In genomic region chr7:37336171-37336850, GRCm38 (mm10) we compare ENCODE assay signal across 10 mouse cellular contexts.
DNase-seq lines count a peak whose midpoint lies in the region; ATAC-seq and TF ChIP-seq lines count a peak whose summit lies in the region.
"Had no signal": no experiment of that assay in that cellular context is flagged by ENCODE, and none has a peak within 500 bp of the region (broad histone marks: within the 10 kb centered on the region; RNA-seq: fewer than 3 reads in every experiment).

No protein-coding gene starts in this region.

- no peak overlapping the region; the same call in 1 of the 2 replicates for H3K9ac ChIP-seq in kidney, embryonic 14.5 days (ENCODE audit: low read depth, low read length)
- peak overlapping the region; percentile 54 for H3K9ac ChIP-seq in embryonic facial prominence, embryonic 14.5 days (ENCODE audit: low read depth, low read length)
- peak overlapping the region; percentile 43 for H3K9ac ChIP-seq in hindbrain, postnatal 0 days (replicated peaks; ENCODE audit: low read length)
- H3K9ac ChIP-seq in neural tube, embryonic 12.5 days, result no peak overlapping the region; the same call in 1 of the 2 replicates

- peak overlapping the region; percentile 29 for H3K4me3 ChIP-seq in kidney, embryonic 14.5 days (ENCODE audit: low read length)
- peak overlapping the region; percentile 38 for H3K4me3 ChIP-seq in embryonic facial prominence, embryonic 14.5 days (ENCODE audit: low read depth, low read length)
- H3K4me3 ChIP-seq in hindbrain, postnatal 0 days (ENCODE audit: low read length), result peak overlapping the region; percentile 40
- no peak overlapping the region for H3K4me3 ChIP-seq in neural tube, embryonic 12.5 days
- no peak overlapping the region for H3K4me3 ChIP-seq in thymus, adult 2 months (ENCODE audit: control insufficient read depth, insufficient read depth, low read length)

- no peak for TF ChIP-seq CTCF in hindbrain, postnatal 0 days (IDR thresholded peaks at IDR 0.05; ENCODE audit: low read depth)
- no peak for TF ChIP-seq CTCF in thymus, adult 2 months (IDR thresholded peaks at IDR 0.05; ENCODE audit: borderline replicate concordance, control insufficient read depth, extremely low read depth, insufficient read depth, low read length, poor library complexity)

- no peak for DNase-seq in kidney, postnatal 10 days
- DNase-seq in embryonic facial prominence, embryonic 14.5 days (ENCODE audit: low spot score), result peak; percentile 52
- DNase-seq in hindbrain, postnatal 0 days (ENCODE audit: low spot score), result no peak
- no peak for DNase-seq in frontal cortex, postnatal 14 days (ENCODE audit: low spot score in 2 of 2)
- DNase-seq in thymus, adult 2 months, result no peak
- no peak for DNase-seq in layer of hippocampus, postnatal 10 days (ENCODE audit: low spot score in 2 of 2)
- DNase-seq: lung, postnatal 10 days had no signal

- WGBS in kidney, embryonic 14.5 days, result 13% methylated on average over 12 of the region's 12 CpGs
- WGBS in embryonic facial prominence, embryonic 14.5 days, result 16% methylated on average over 12 of the region's 12 CpGs
- 10% methylated on average over 12 of the region's 12 CpGs for WGBS in hindbrain, postnatal 0 days
- WGBS in neural tube, embryonic 12.5 days, result 14% methylated on average over 12 of the region's 12 CpGs
- WGBS in thymus, adult 2 months, result 29% methylated on average over 12 of the region's 12 CpGs

- no peaks in the 10 kb centered on the region for H3K9me3 ChIP-seq in kidney, embryonic 14.5 days (ENCODE audit: control insufficient read depth, low read length)
- H3K9me3 ChIP-seq in embryonic facial prominence, embryonic 14.5 days (ENCODE audit: control insufficient read depth, low read length), result no peaks in the 10 kb centered on the region
- H3K9me3 ChIP-seq in hindbrain, postnatal 0 days (ENCODE audit: low read length), result no peaks in the 10 kb centered on the region
- H3K9me3 ChIP-seq in neural tube, embryonic 12.5 days, result no peaks in the 10 kb centered on the region

- no peak for TF ChIP-seq POLR2A in thymus, adult 2 months (IDR thresholded peaks at IDR 0.05; ENCODE audit: control insufficient read depth, extremely low read depth, insufficient read depth, low read length, poor library complexity)

- peak overlapping the region; percentile 45 for H3K4me2 ChIP-seq in kidney, embryonic 14.5 days (replicated peaks; ENCODE audit: low read depth, low read length)
- H3K4me2 ChIP-seq in embryonic facial prominence, embryonic 14.5 days (ENCODE audit: low read depth, low read length), result peak overlapping the region; percentile 69
- H3K4me2 ChIP-seq in hindbrain, postnatal 0 days (ENCODE audit: low read depth, low read length), result peak overlapping the region; percentile 82
- peak overlapping the region; percentile 62 for H3K4me2 ChIP-seq in neural tube, embryonic 12.5 days (replicated peaks)

- peaks cover 12% of the 10 kb centered on the region for H3K27me3 ChIP-seq in kidney, embryonic 14.5 days (ENCODE audit: control insufficient read depth, insufficient read depth, low read length)
- no peaks in the 10 kb centered on the region for H3K27me3 ChIP-seq in embryonic facial prominence, embryonic 14.5 days (replicated peaks; ENCODE audit: control insufficient read depth, insufficient read depth, low read length)
- H3K27me3 ChIP-seq in hindbrain, postnatal 0 days (ENCODE audit: insufficient read depth, low read length), result no peaks in the 10 kb centered on the region
- H3K27me3 ChIP-seq in neural tube, embryonic 12.5 days (replicated peaks), result no peaks in the 10 kb centered on the region
- no peaks in the 10 kb centered on the region for H3K27me3 ChIP-seq in thymus, adult 2 months (ENCODE audit: control insufficient read depth, insufficient read depth, low read length)

- no peak overlapping the region for H3K27ac ChIP-seq in kidney, embryonic 14.5 days (ENCODE audit: low read depth, low read length)
- peak overlapping the region; percentile 77 for H3K27ac ChIP-seq in embryonic facial prominence, embryonic 14.5 days (replicated peaks; ENCODE audit: low read depth, low read length)
- peak overlapping the region; percentile 80 for H3K27ac ChIP-seq in hindbrain, postnatal 0 days
- H3K27ac ChIP-seq in neural tube, embryonic 12.5 days, result no peak overlapping the region
- H3K27ac ChIP-seq in thymus, adult 2 months (ENCODE audit: control insufficient read depth, insufficient read depth, low read length), result no peak overlapping the region

- no peak for ATAC-seq in kidney, embryonic 14.5 days (ENCODE audit: low FRiP score, low TSS enrichment)
- ATAC-seq in embryonic facial prominence, embryonic 14.5 days (ENCODE audit: low read depth), result no peak
- no peak for ATAC-seq in hindbrain, postnatal 0 days
- ATAC-seq in neural tube, embryonic 12.5 days (ENCODE audit: low FRiP score, low read depth), result no peak

- H3K4me1 ChIP-seq in kidney, embryonic 14.5 days (ENCODE audit: control insufficient read depth, insufficient read depth, low read length), result peaks cover 14% of the 10 kb centered on the region
- peaks cover 25% of the 10 kb centered on the region for H3K4me1 ChIP-seq in embryonic facial prominence, embryonic 14.5 days (ENCODE audit: control insufficient read depth, insufficient read depth, low read length)
- peaks cover 20% of the 10 kb centered on the region for H3K4me1 ChIP-seq in hindbrain, postnatal 0 days (ENCODE audit: insufficient read depth, low read length)
- H3K4me1 ChIP-seq in neural tube, embryonic 12.5 days, result peaks cover 27% of the 10 kb centered on the region
- H3K4me1 ChIP-seq in thymus, adult 2 months (replicated peaks; ENCODE audit: control insufficient read depth, insufficient read depth, low read length), result no peaks in the 10 kb centered on the region

- no peaks in the 10 kb centered on the region for H3K36me3 ChIP-seq in kidney, embryonic 14.5 days (ENCODE audit: control insufficient read depth, insufficient read depth, low read length)
- H3K36me3 ChIP-seq in embryonic facial prominence, embryonic 14.5 days (ENCODE audit: control insufficient read depth, insufficient read depth, low read length), result no peaks in the 10 kb centered on the region
- no peaks in the 10 kb centered on the region for H3K36me3 ChIP-seq in hindbrain, postnatal 0 days (ENCODE audit: insufficient read depth, low read length)
- no peaks in the 10 kb centered on the region for H3K36me3 ChIP-seq in neural tube, embryonic 12.5 days
- H3K36me3 ChIP-seq in thymus, adult 2 months (ENCODE audit: control insufficient read depth, insufficient read depth, low read length), result no peaks in the 10 kb centered on the region
- H3K36me3 ChIP-seq: G1E had no signal

Comparison
In these comparisons a context has a peak if more than half of its experiments do, and no peak if none do; other contexts are left out.
1. H3K27ac ChIP-seq: peak in embryonic facial prominence, embryonic 14.5 days (single experiment) and hindbrain, postnatal 0 days (single experiment); none in kidney, embryonic 14.5 days (single experiment), neural tube, embryonic 12.5 days (single experiment) and thymus, adult 2 months (single experiment).
2. H3K4me3 ChIP-seq: peak in kidney, embryonic 14.5 days (single experiment), embryonic facial prominence, embryonic 14.5 days (single experiment) and hindbrain, postnatal 0 days (single experiment); none in neural tube, embryonic 12.5 days (single experiment) and thymus, adult 2 months (single experiment).
3. H3K9ac ChIP-seq: peak in embryonic facial prominence, embryonic 14.5 days (single experiment) and hindbrain, postnatal 0 days (single experiment); none in kidney, embryonic 14.5 days (single experiment) and neural tube, embryonic 12.5 days (single experiment).
4. Peak in every context shown above with its lines, with median percentiles within 50 percentile points of each other: H3K4me2 ChIP-seq.